Mouse (Mus musculus): ENCODE measurements around the gene Impad1. TPM values are rescaled to one million over a fixed set of nuclear protein-coding genes. Genes with fewer than 3 reads are reported as not detected.
A peak's percentile ranks its signal among the peaks of the same experiment; 100 is the strongest.

The Impad1 gene
- total and polyA plus RNA-seq, 2 experiments from 2014 or later: 42.4 to 95.1 TPM

- WGBS: 86% methylated on average over 8 of the region's 8 CpGs
- DNase-seq (ENCODE audit: low spot score) (no peak), ATAC-seq (ENCODE audit: low FRiP score) (no peak)
- Histone ChIP-seq H3K9me3 (ENCODE audit: low read length) (no peaks in the 10 kb centered on the region), H3K4me2 (ENCODE audit: low read depth, low read length, poor library complexity, severe bottlenecking) (no peak overlapping the region), H3K4me3 (ENCODE audit: low read depth, low read length) (no peak overlapping the region), H3K36me3 (ENCODE audit: insufficient read depth, low read length) (no peaks in the 10 kb centered on the region), H3K27me3 (ENCODE audit: insufficient read depth, low read length) (no peaks in the 10 kb centered on the region), H3K27ac (ENCODE audit: low read depth, low read length) (no peak overlapping the region), H3K9ac (replicated peaks; ENCODE audit: low read length, poor library complexity, severe bottlenecking) (no peak overlapping the region), H3K4me1 (ENCODE audit: insufficient read depth, low read length) (no peaks in the 10 kb centered on the region)
- TF ChIP-seq CTCF (IDR thresholded peaks at IDR 0.05): no peak
Observed at GRCm38 (mm10) chr4:4723821-4724220, 69.3 kb downstream of the Impad1 start.

GRCm38 (mm10) chr4:4722081-4722480 is 71.1 kb downstream of the Impad1 start:
- Histone ChIP-seq H3K27ac (ENCODE audit: low read depth, low read length) (no peak overlapping the region), H3K4me2 (ENCODE audit: low read depth, low read length, poor library complexity, severe bottlenecking) (no peak overlapping the region), H3K9ac (replicated peaks; ENCODE audit: low read length, poor library complexity, severe bottlenecking) (no peak overlapping the region), H3K36me3 (ENCODE audit: insufficient read depth, low read length) (no peaks in the 10 kb centered on the region), H3K27me3 (ENCODE audit: insufficient read depth, low read length) (no peaks in the 10 kb centered on the region), H3K4me3 (ENCODE audit: low read depth, low read length) (no peak overlapping the region), H3K4me1 (ENCODE audit: insufficient read depth, low read length) (no peaks in the 10 kb centered on the region), H3K9me3 (ENCODE audit: low read length) (no peaks in the 10 kb centered on the region)
- TF ChIP-seq CTCF (IDR thresholded peaks at IDR 0.05): peak; percentile 40
- WGBS: 38% methylated on average over 1 of the region's 1 CpGs
- DNase-seq (ENCODE audit: low spot score) (no peak), ATAC-seq (ENCODE audit: low FRiP score) (no peak)

DNA sequence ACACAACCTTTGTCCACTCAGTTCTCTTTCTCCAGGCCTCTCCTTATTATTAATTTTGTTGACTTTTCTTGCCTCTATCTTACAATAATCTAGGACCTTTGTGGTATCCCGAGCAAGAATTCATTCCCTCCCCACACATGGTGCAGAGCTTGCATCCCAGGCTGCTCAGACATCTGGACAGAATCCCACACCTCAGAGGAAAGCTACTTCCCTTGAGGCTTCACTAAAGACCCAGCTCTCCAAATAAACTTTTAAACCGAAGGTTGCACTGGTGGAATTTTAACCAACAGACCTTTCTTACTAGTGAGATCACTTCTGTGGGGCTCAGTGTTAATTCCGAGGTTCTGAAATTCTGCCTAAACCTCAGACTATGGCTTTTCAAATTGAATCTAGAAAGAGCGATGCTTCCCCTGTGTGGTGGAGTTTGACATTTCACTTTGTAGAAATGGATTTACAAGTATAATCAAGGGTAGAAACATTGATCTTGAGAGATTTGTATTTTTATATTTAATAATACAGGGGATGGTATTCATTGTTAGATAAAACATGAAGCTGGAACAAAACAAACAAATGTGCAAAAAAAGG is 75.3 kb downstream of the Impad1 start:
- H3K36me3 ChIP-seq (ENCODE audit: insufficient read depth, low read length): no peaks in the 10 kb centered on the region
- peak; percentile 83 for TF ChIP-seq CTCF (IDR thresholded peaks at IDR 0.05)

More for the DNA sequence above, 75.3 kb downstream of the Impad1 start:
- ATAC-seq (ENCODE audit: low FRiP score) (peak; percentile 70; the same call in 1 of the 2 replicates), DNase-seq (ENCODE audit: low spot score) (peak; percentile 75)
- Histone ChIP-seq H3K9ac (replicated peaks; ENCODE audit: low read length, poor library complexity, severe bottlenecking) (no peak overlapping the region), H3K4me3 (ENCODE audit: low read depth, low read length) (no peak overlapping the region), H3K27me3 (ENCODE audit: insufficient read depth, low read length) (no peaks in the 10 kb centered on the region), H3K4me2 (ENCODE audit: low read depth, low read length, poor library complexity, severe bottlenecking) (no peak overlapping the region), H3K27ac (ENCODE audit: low read depth, low read length) (no peak overlapping the region), H3K4me1 (ENCODE audit: insufficient read depth, low read length) (no peaks in the 10 kb centered on the region), H3K9me3 (ENCODE audit: low read length) (no peaks in the 10 kb centered on the region)
- WGBS: 63% methylated on average over 4 of the region's 4 CpGs

Data from midbrain, postnatal 0 days (tissue).